Comparison of ENCODE assay signal across 12 mouse cellular contexts in genomic region chr19:21031768-21032308, GRCm38 (mm10).
A peak's percentile ranks its signal among the peaks of the same experiment; 100 is the strongest.
DNase-seq lines count a peak whose midpoint lies in the region; ATAC-seq and TF ChIP-seq lines count a peak whose summit lies in the region.
"Had no signal": no experiment of that assay in that cellular context is flagged by ENCODE, and none has a peak within 500 bp of the region (broad histone marks: within the 10 kb centered on the region; RNA-seq: fewer than 3 reads in every experiment).

No protein-coding gene starts in this region.

- H3K4me3 ChIP-seq in macrophage (ENCODE audit: inconsistent target): no peak overlapping the region
- H3K4me3 ChIP-seq in hindbrain, postnatal 0 days (ENCODE audit: low read length): no peak overlapping the region
- H3K4me3 ChIP-seq in midbrain, embryonic 15.5 days: no peak overlapping the region
- H3K4me3 ChIP-seq: heart, embryonic 13.5 days; kidney, embryonic 15.5 days; limb, embryonic 13.5 days; neural tube, embryonic 12.5 days had no signal

- no peak for TF ChIP-seq CTCF in hindbrain, postnatal 0 days (IDR thresholded peaks at IDR 0.05; ENCODE audit: low read depth)

- peak; percentile 34 for DNase-seq in adrenal gland, postnatal 14 days
- no peak for DNase-seq in adrenal gland, postnatal 4 days (ENCODE audit: low spot score in 2 of 2)
- DNase-seq in 416B (ENCODE audit: low read depth): peak; percentile 99
- DNase-seq in hindbrain, postnatal 0 days (ENCODE audit: low spot score): no peak
- no peak for DNase-seq in cerebellum, postnatal 36 days

- no peak overlapping the region for H3K4me2 ChIP-seq in hindbrain, postnatal 0 days (ENCODE audit: low read depth, low read length)
- H3K4me2 ChIP-seq in midbrain, embryonic 15.5 days: no peak overlapping the region
- H3K4me2 ChIP-seq: heart, embryonic 13.5 days; kidney, embryonic 15.5 days; limb, embryonic 13.5 days; neural tube, embryonic 12.5 days had no signal

- peak; percentile 86 to 87 for ATAC-seq in hematopoietic stem cell, adult 5-6 weeks (replicated peaks in 1 of 2; ENCODE audit: insufficient read depth in 1 of 2, low FRiP score in 2 of 2, low TSS enrichment in 1 of 2, low read depth in 1 of 2, poor library complexity in 2 of 2, severe bottlenecking in 2 of 2)
- ATAC-seq in hindbrain, postnatal 0 days: no peak
- no peak for ATAC-seq in midbrain, embryonic 15.5 days (replicated peaks)

- 0% methylated on average over 4 of the region's 4 CpGs for WGBS in macrophage (ENCODE audit: missing documents)
- 87% methylated on average over 4 of the region's 4 CpGs for WGBS in hindbrain, postnatal 0 days
- WGBS in midbrain, embryonic 15.5 days: 89% methylated on average over 4 of the region's 4 CpGs

- H3K79me2 ChIP-seq in macrophage (ENCODE audit: inconsistent target): no peaks in the 10 kb centered on the region

- H3K27ac ChIP-seq in macrophage: peak overlapping the region; percentile 72
- H3K27ac ChIP-seq in hindbrain, postnatal 0 days: no peak overlapping the region
- H3K27ac ChIP-seq in midbrain, embryonic 15.5 days: no peak overlapping the region
- H3K27ac ChIP-seq: heart, embryonic 13.5 days; kidney, embryonic 15.5 days; limb, embryonic 13.5 days; neural tube, embryonic 12.5 days had no signal

- H3K9me3 ChIP-seq in hindbrain, postnatal 0 days (ENCODE audit: low read length): no peaks in the 10 kb centered on the region
- no peaks in the 10 kb centered on the region for H3K9me3 ChIP-seq in midbrain, embryonic 15.5 days
- H3K9me3 ChIP-seq: heart, embryonic 13.5 days; kidney, embryonic 15.5 days; limb, embryonic 13.5 days; neural tube, embryonic 12.5 days had no signal

- no peaks in the 10 kb centered on the region for H3K4me1 ChIP-seq in hindbrain, postnatal 0 days (ENCODE audit: insufficient read depth, low read length)
- 0 out of 2 replicates have a peak, but pooled peaks cover 2% of the 10 kb centered on the region for H3K4me1 ChIP-seq in midbrain, embryonic 15.5 days

- no peaks in the 10 kb centered on the region for H3K36me3 ChIP-seq in macrophage (ENCODE audit: inconsistent target)
- H3K36me3 ChIP-seq in hindbrain, postnatal 0 days (ENCODE audit: insufficient read depth, low read length): no peaks in the 10 kb centered on the region
- no peaks in the 10 kb centered on the region for H3K36me3 ChIP-seq in midbrain, embryonic 15.5 days (replicated peaks)
- H3K36me3 ChIP-seq: heart, embryonic 13.5 days; kidney, embryonic 15.5 days; limb, embryonic 13.5 days; neural tube, embryonic 12.5 days had no signal

- H3K27me3 ChIP-seq in hindbrain, postnatal 0 days (ENCODE audit: insufficient read depth, low read length): no peaks in the 10 kb centered on the region
- no peaks in the 10 kb centered on the region for H3K27me3 ChIP-seq in midbrain, embryonic 15.5 days (replicated peaks)
- H3K27me3 ChIP-seq: heart, embryonic 13.5 days; kidney, embryonic 15.5 days; limb, embryonic 13.5 days; neural tube, embryonic 12.5 days had no signal

- no peak overlapping the region for H3K9ac ChIP-seq in hindbrain, postnatal 0 days (replicated peaks; ENCODE audit: low read length)
- H3K9ac ChIP-seq in midbrain, embryonic 15.5 days: no peak overlapping the region
- H3K9ac ChIP-seq: heart, embryonic 13.5 days; kidney, embryonic 15.5 days; limb, embryonic 13.5 days; neural tube, embryonic 12.5 days had no signal

Comparison
In these comparisons a context has a peak if more than half of its experiments do, and no peak if none do; other contexts are left out.
1. DNase-seq: peak in adrenal gland, postnatal 14 days (single experiment) and 416B (single experiment); none in adrenal gland, postnatal 4 days (0 of 2), hindbrain, postnatal 0 days (single experiment) and cerebellum, postnatal 36 days (0 of 2).
2. ATAC-seq: peak in hematopoietic stem cell, adult 5-6 weeks (2 of 2); none in hindbrain, postnatal 0 days (single experiment) and midbrain, embryonic 15.5 days (single experiment).